Mouse (Mus musculus): ENCODE results near the gene 4933400A11Rik.

Gene 4933400A11Rik

GRCm38 (mm10) chrX:169779535-169779934, at the start of gene 4933400A11Rik:
TSS of gene 4933400A11Rik (minus strand) at chrX:169779635.
- TF ChIP-seq GATA4 (IDR thresholded peaks at IDR 0.05; ENCODE audit: insufficient replicate concordance, low read length) = no peak

DNA sequence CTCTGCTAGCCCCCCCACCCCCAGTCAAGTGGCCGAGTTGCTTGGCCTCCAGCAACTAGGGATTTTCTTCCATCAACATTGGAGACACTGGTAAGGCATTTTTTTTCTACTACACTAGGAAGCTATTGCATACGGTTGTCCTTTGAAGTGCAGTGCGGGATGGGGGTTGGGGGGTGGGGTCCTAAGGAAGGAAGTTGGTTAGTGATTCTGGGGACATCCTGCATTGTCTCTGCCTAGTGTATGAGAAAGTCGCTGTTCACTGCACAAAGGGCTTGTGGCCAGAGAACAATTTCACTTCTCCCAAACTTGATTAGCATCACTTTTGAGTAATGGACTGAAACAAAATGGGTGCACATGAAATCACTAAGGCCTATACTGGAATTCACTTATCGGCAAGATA, 48.7 kb upstream of the 4933400A11Rik start:
- no peak for TF ChIP-seq GATA4 (IDR thresholded peaks at IDR 0.05; ENCODE audit: insufficient replicate concordance, low read length)

DNA sequence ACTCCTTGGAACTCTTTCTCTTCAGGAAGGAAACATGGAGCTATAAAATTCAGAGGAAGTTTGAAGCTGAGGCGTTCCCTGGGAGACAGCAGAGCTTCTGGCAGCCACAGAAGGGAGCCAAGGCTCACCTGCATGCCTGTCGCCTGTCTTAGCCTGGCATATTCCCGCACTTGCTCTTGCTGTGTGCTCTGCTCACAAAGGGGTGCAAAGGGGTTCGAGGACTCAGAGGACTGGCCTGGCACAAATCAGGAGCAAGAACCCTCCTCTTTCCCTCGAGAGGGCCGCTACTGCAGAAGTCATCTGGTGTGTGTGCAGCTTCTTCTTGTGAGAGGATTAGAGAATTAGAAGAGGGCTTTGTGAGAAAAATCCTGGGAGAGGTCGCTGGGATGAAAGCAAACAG, 48.3 kb upstream of the 4933400A11Rik start:
- no peak for TF ChIP-seq GATA4 (IDR thresholded peaks at IDR 0.05; ENCODE audit: insufficient replicate concordance, low read length)

- no peak for TF ChIP-seq GATA4 (IDR thresholded peaks at IDR 0.05; ENCODE audit: insufficient replicate concordance, low read length)
These were observed 47.5 kb upstream of the 4933400A11Rik start for GRCm38 (mm10) chrX:169826947-169827346.

DNA sequence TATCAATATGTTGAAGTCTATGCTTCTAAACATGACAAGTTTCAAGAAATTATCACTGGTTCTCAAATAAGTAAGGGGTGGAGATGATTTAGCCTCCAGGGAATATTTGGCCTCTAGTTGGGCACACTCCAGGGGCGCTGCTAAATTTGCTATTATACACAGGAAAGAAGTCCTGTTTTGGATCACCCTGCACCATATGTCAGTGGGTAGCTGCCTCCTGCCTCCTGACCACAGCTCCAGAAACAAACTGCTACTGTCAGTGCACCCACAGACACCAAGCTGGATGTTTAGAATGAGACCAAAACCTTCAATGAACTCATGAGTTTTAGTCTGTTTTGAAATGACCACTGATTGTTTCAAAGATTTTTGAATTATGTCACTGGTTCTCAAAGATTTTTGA, 34.2 kb upstream of the 4933400A11Rik start:
- no peak for TF ChIP-seq GATA4 (IDR thresholded peaks at IDR 0.05; ENCODE audit: insufficient replicate concordance, low read length)

GRCm38 (mm10) chrX:169811783-169812182, 32.3 kb upstream of the 4933400A11Rik start:
- TF ChIP-seq GATA4 (IDR thresholded peaks at IDR 0.05; ENCODE audit: insufficient replicate concordance, low read length) = no peak

GRCm38 (mm10) chrX:169811318-169811717, 31.9 kb upstream of the 4933400A11Rik start:
- TF ChIP-seq GATA4 (IDR thresholded peaks at IDR 0.05; ENCODE audit: insufficient replicate concordance, low read length) = no peak

- no peak for TF ChIP-seq GATA4 (IDR thresholded peaks at IDR 0.05; ENCODE audit: insufficient replicate concordance, low read length)
These were observed 28.3 kb upstream of the 4933400A11Rik start for GRCm38 (mm10) chrX:169807744-169808143.

DNA sequence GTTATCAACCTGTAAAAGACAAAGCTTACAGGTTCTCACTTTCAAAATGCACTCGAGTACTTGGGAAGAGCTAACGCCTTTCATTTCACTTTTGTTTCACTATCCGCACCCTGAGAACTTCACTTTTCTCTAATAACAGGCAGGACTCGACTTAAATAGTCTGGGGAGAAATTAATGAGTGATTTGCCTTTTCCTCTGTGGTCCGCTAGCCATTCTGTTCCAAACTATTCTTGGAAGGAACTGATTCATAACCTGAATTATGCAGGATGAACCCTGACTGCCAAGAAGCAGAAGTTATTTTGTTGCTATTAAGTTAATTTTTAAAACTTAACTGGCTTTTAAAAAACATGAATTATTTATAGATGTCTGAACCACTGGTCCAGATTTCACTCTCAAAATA, 26.4 kb upstream of the 4933400A11Rik start:
- TF ChIP-seq GATA4 (IDR thresholded peaks at IDR 0.05; ENCODE audit: insufficient replicate concordance, low read length) = no peak

GRCm38 (mm10) chrX:169800238-169800637, 20.8 kb upstream of the 4933400A11Rik start:
- no peak for TF ChIP-seq GATA4 (IDR thresholded peaks at IDR 0.05; ENCODE audit: insufficient replicate concordance, low read length)

GRCm38 (mm10) chrX:169798987-169799680, 19.7 kb upstream of the 4933400A11Rik start:
- TF ChIP-seq GATA4 (IDR thresholded peaks at IDR 0.05; ENCODE audit: insufficient replicate concordance, low read length) = no peak

DNA sequence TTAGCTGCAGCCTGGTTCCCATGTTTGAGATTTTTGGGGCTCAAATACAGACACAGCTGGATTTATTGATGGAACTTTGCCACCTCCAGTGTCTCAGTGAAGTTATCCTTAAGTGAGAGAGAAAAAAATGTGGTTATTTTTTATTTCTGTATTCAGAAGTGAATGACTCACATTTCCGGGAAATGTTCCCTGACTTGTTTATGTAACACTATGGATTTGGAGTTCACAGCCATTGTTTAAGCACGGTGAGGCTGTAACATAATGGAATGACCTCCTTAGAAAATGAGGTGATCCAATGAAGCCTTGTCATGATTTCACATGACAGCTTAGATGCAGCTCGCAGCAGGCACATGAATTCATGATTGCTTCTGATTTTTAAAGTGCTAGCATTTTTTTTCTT, 17.7 kb upstream of the 4933400A11Rik start:
- TF ChIP-seq GATA4 (IDR thresholded peaks at IDR 0.05; ENCODE audit: insufficient replicate concordance, low read length) = no peak

DNA sequence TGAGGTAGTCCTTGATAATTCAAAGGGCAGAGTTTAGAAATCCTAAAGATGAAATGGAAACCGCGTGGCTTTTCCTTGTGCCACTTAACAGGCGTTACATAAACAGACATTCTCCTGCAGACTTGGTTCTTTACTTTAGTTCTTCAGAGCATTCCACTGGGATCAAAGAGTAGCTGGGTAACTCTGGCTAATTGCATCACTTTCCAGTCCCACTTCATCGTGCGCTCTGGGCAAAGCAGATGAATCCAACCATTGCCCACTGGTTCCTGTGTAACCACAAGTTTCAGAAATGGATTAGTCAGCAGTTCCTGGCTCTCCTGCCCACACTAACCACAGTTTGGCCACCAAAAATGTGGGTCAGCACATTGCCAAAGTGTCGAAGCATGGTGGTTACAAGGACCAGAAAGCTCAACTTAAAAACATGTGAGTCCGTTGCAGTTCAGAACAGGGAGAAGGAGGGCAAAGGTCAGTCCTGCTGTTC, 15.4 kb upstream of the 4933400A11Rik start:
- TF ChIP-seq GATA4 (IDR thresholded peaks at IDR 0.05; ENCODE audit: insufficient replicate concordance, low read length) = no peak

DNA sequence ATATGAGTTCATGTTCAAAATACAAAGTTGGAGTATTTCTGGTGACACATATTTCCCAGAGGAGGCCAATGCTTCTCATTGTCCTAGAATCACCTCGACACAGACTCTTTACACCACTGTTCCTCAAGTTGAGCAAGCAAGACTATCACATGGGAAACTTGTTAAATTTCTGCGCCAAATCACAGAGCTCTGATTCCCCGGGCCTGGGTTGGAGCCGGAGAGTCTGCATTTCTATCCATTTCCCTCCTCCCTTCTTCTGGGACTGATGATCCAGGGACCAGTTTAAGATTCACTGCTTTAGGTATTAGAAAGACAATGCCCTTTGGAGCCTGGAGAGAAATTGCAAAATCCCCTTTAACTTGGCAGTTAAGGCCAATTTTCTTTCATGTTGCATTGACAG, 15.0 kb upstream of the 4933400A11Rik start:
- no peak for TF ChIP-seq GATA4 (IDR thresholded peaks at IDR 0.05; ENCODE audit: insufficient replicate concordance, low read length)

DNA sequence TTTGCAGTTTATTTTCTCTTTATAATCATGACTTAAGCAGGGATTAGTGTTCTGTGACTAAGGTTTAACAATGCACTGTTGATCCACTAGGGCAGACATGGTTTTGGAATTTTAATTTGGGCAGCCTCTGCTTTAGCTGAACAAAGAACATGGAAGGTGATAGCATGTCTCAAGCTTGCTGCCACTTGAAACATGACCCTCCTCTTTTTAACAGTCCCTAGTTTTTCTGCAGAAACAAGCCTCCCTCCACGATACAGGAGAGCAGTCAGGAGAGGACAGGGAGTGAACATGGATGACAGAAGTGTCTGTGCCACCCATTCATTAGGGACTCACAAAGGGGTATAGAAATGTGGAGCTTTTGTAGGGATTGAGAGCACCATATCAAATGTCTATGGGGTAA, 13.4 kb upstream of the 4933400A11Rik start:
- TF ChIP-seq GATA4 (IDR thresholded peaks at IDR 0.05; ENCODE audit: insufficient replicate concordance, low read length) = no peak

DNA sequence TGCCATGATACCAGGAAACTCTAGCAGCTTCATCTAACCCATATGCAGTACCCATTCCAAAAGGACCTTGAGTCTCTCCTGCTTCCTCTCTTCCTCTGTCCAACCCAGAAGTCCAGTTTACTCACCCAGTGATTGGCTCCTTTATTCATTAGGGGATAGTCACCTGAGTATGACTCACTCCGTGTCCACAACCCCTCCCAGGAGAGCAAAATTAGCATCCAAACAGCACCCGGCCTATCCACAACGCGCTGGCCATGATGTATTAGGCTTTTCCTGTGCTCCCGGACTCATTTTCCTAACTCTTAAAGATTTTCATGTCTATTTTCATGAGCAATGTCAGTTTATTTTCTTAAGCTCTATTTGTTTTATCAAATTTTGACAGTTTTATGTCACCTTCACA, 10.3 kb upstream of the 4933400A11Rik start:
- no peak for TF ChIP-seq GATA4 (IDR thresholded peaks at IDR 0.05; ENCODE audit: insufficient replicate concordance, low read length)

DNA sequence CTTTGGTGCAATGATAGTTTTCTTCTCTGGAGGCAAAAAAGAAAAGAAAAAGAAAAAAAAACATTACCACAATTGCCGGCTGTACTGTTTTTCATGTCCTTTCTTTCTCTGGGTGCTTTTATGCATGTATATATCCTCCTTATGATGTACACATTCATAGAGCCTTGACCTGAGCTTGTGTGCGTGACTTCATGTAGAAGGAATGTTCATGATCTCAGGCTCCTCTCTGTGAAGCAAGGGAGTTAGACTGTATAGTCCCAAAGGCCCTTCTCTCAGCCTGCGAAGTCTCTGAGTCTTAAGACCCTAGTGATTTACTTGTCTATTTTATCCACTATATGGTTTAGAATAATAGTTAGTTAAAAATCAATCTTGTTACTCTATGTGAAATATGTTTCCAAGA, 21.4 kb downstream of the 4933400A11Rik start:
- TF ChIP-seq GATA4 (IDR thresholded peaks at IDR 0.05; ENCODE audit: insufficient replicate concordance, low read length) = no peak
